Mouse (Mus musculus): ENCODE measurements around the gene Sema6d.

Gene Sema6d

GRCm38 (mm10) chr2:124527641-124528040 lies 437.9 kb downstream of the Sema6d start:
- DNase-seq (ENCODE audit: extremely low read depth, insufficient read length, low spot score): no peak

DNA sequence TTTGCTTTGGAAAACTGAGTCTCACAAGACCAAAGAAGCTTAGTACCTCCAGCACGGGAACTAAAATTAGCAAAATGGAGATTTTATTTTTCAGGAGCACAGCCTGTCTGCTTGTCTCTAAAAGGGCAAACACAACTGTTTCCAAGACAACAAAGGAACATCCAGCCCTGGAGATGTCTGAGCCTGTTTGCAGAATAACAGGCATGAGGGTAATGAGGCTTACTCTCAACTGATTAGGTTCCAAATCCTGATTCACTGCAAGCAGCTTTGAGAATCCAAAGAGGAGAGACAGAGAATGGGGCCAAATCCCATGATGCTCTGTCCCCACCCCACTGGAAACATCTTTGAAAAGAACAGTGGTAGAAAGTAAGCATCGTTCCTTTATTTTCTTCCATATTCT lies 440.7 kb downstream of the Sema6d start:
- DNase-seq (ENCODE audit: extremely low read depth, insufficient read length, low spot score): no peak

- no peak for DNase-seq (ENCODE audit: extremely low read depth, insufficient read length, low spot score)
These were observed 441.3 kb downstream of the Sema6d start for GRCm38 (mm10) chr2:124531062-124531461.

- no peak for DNase-seq (ENCODE audit: extremely low read depth, insufficient read length, low spot score)
These were observed 443.1 kb downstream of the Sema6d start for GRCm38 (mm10) chr2:124532906-124533305.

DNA sequence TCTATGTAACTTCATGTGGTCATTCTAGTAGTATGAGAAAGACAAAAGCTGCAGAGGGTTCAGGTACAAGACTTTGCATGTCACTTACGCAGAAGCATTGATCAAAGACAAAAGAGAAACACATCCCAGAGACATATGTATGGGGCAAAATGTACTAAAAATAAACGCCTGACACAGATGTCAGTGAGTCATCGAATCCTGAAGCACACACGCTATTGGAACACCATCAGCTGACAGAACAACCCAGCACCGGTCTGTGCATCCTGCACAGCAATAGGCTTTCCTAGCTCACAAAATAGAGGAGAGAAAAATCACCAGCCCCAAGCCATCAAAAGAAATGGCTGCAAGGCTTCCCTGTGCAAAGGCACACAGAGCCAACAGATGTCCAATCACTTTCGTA lies 443.8 kb downstream of the Sema6d start:
- no peak for DNase-seq (ENCODE audit: extremely low read depth, insufficient read length, low spot score)

DNA sequence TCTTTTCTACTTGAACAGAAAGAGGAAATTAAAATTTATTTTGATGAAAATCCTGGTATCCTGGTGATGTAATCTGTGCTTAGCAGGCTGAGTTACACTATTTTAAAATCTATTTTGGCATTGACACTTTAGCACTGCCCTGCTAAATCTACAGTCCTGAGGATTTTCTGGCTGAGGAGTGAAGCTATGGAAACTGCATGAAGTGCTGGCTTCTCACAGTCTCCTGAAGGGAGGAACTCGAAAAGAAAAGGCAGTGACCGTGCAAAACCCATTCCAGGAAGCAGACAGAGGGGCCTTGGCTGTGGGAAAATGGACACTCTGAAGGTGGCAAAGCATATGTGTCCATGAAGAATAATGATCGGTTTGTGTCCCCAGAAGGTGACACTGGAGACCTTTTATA lies 460.5 kb downstream of the Sema6d start:
- DNase-seq (ENCODE audit: extremely low read depth, insufficient read length, low spot score): no peak

DNA sequence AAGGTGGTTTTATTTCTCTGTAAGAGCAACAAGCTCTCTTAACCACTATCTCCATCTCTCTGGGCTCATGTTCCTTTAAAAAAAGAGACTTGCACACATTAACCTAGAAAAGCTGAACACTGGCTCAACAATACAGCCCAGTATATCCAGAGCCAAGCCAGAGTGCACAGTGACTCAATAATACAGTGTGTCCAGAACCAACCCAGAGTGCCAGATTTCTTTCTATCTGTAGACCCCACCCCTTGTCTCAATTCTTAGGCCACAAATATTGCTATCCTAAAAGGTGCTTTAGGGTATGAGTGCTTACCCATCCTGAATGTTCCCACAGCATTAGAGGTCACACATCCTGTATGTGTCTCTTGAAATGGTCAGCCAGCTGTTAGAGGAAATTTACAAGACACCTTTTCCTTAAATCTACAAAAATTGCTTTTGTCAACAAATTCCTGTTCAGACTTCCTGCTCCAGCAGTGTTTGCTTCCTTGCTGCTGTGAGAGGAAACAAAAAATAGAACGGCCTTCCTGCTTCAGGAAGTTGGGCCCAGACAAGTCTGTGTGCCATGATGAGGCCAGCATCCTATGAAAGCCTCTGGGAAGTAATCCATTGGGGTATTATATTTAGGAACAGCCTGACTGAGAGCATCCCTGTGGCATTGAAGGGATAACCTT lies 465.1 kb downstream of the Sema6d start:
- no peak for DNase-seq (ENCODE audit: extremely low read depth, insufficient read length, low spot score)

DNA sequence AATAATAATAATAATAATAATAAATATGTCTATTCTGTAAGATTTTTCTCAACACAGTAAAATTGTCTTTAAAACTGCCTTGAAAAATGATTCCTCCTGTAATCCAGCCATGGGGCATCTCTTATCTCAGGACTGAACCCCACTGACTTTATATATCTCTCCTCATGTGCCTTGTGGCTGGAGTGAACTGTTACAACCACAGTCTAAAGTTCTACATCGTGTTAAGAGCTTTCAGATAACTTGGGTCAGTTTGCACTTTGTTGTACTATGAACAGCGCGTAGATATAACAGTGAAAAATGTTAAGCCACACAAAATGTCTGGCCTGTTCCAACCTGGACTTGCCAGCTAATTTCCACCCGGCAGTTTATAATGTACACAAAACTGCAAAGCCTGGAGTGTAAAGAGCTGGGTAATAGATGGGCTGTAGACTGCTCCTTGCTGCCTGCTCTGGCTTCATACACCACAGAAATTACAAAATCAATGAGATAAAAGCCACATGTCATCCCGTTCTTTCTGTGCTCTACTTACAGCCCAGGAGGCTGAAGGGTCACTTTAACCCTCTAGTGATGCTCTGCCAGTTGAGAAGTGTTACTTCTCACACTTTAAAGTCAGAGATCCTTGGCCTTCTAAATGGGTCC lies 467.2 kb downstream of the Sema6d start:
- no peak for DNase-seq (ENCODE audit: extremely low read depth, insufficient read length, low spot score)

GRCm38 (mm10) chr2:124558021-124558420 lies 468.3 kb downstream of the Sema6d start:
- DNase-seq (ENCODE audit: extremely low read depth, insufficient read length, low spot score): no peak

GRCm38 (mm10) chr2:124561668-124562067 lies 471.9 kb downstream of the Sema6d start:
- DNase-seq (ENCODE audit: extremely low read depth, insufficient read length, low spot score): no peak

DNA sequence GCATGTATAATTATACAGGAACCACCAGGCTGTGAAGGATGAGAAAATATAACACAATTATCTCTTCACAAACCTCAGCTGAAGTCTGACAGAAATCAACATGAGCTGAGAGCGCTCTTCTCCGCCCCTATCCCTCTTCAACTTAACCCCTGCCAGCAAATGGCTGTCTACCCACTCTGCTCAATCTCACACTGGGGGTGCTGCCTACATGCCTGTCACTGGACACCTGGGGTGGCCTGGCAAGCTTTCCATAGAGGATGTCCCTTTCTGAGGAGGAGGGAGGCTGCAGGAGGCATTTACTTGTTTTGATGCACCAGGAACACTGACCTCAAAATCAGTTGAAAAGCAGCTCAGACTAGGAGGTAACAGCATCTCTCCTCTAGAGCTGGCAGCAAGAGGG lies 472.3 kb downstream of the Sema6d start:
- DNase-seq (ENCODE audit: extremely low read depth, insufficient read length, low spot score): no peak

DNA sequence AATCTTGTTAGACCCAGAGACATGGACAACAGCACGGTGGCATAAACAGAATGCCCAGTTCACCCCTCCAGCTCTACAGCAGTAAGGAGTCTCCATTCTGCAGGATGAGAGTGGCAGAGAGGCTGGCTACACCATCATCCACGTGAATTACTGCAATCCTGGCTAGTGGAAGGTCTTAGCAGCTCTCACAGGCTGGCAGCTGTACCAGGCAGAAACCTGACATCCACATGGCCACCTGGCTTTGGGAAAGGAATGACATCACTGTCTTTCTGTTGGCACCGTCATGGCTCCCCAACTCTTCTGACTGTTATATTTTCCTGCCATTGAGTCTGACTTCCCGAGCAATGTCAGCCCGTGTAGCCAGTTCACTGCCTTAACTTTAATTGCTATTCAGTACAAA lies 474.0 kb downstream of the Sema6d start:
- DNase-seq (ENCODE audit: extremely low read depth, insufficient read length, low spot score): no peak

- no peak for DNase-seq (ENCODE audit: extremely low read depth, insufficient read length, low spot score)
These were observed 484.0 kb downstream of the Sema6d start for GRCm38 (mm10) chr2:124573734-124574133.

GRCm38 (mm10) chr2:124576053-124576452 lies 486.3 kb downstream of the Sema6d start:
- no peak for DNase-seq (ENCODE audit: extremely low read depth, insufficient read length, low spot score)

DNA sequence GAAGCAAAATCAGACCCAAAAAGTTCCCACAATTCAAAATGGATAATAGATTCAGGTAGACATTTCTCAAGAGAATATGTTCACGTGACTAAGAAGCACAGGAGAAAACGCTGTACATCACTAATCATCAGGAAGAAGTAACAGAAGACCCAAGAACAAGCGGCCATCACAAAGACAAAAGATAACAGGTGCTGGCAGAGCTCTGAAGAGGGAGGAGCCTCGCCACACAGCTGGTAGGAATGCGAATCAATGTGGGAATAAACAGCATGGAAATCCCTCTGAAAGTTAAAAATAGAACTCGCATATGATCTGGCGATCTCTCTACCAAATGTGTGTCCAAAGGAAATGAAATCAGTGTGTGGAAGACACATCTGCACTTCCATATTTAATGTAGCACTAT lies 493.8 kb downstream of the Sema6d start:
- DNase-seq (ENCODE audit: extremely low read depth, insufficient read length, low spot score): no peak

- DNase-seq (ENCODE audit: extremely low read depth, insufficient read length, low spot score): no peak
These were observed 503.0 kb downstream of the Sema6d start for GRCm38 (mm10) chr2:124592750-124593149.

DNA sequence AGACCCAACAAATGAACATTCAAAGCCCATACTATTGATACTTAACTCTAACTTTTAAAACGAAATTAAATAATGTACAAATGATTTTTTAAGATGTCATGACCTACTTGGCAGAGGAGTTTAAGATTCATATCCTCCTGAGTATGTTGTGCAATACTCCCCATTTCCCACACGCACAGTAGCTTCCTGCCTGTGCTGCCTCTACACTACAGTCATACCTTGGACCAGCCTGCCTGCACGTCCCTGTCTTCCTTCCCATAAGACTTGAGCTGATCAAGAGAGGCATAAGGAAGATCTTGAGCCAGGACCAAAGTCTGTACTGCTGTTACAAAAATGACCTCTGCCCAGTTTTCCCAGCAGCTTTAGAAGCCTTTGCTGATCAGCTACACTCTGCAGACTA lies 509.2 kb downstream of the Sema6d start:
- DNase-seq (ENCODE audit: extremely low read depth, insufficient read length, low spot score): no peak

DNA sequence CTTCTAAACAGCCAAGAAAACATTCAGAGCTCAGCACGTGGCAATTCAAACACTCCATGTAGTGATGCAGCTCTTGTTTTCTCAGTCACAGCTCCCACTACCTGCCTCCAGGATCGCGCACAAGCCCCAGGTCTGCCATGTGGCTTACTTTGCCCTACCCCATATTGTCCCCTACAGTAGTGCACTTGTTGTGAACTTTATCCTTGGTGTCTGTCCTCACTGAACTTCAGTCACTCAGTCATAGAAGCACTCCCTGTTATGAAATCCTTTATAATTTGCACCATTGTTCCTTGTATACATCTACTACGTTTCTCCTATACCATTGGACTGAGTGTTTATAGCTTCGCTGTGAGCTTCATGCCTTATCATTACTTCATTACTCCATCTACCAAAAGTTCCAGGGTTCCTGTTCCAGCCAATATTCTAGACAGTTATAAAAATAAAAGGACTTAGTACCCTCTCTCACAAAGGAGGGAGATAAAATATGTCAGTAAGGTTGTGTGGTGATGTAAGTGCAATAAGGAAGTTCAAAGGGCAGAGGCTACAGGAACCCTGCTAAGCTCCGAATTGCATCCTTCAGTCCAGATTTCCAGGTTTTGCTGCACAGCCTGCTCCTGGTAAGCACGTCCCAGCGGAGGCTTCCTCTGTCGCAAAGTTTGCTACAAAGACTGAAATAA lies 512.1 kb downstream of the Sema6d start:
- no peak for DNase-seq (ENCODE audit: extremely low read depth, insufficient read length, low spot score)

DNA sequence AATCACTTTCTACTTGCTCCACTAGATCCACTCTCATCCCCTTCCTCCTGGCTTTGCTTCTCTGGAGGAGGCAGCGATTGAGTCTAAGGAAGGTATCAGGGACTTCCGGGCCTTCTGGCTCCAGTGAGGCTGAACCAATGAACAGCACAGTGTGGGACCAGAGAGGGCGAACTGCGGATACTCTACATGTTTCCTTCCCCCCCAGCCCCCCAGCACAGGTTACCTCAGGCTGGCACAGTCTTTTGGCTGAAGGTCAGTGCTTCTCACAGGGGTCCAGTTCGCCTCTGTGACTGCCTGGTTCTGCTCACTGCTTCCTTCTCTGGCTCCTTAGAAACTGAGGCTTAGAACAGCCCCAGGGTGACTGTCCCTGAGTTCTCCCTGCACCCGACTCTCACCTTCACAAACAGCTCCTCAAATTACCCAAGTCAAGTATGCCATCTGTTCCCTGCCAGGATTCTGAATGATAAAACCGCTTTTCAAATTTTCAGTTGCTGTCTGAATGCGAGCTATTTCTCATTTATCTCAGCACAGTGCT lies 512.7 kb downstream of the Sema6d start:
- no peak for DNase-seq (ENCODE audit: extremely low read depth, insufficient read length, low spot score)

DNA sequence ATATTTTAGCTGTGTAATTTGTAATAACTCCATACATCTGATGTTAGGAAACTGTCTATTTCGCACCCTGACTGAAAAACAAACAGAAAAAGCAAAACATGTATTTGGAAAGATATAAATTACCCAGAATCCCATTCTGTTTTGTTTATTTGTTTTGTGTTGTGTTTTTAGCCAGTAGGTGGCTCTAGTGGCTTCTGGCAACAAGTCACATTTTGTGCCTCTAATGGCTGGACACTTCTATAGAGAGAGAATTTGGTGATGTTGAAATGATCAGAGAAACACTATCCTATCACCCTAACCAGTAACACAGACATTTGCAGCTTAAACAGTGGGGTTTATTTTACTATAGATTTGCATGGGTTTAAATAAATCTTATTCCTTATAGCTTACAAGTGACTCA lies 515.6 kb downstream of the Sema6d start:
- DNase-seq (ENCODE audit: extremely low read depth, insufficient read length, low spot score): no peak

DNA sequence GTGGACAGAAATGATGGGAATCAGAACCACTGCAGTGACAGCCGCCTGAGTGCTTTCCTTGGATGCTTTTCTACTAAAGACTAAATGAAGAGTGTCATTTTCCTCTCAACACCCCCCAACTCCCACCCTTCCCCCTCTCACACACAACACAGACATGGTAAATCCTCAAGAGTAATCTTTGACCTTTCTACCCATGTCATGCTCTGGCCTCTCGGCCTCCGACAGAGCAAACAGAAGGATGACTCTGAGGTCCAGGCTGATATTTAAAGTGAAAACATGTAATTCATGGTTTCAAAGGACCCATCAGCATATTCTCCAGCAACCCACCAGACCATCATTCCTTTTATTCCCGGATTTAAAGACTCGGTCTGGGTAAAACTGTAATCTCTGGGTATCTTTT lies 518.2 kb downstream of the Sema6d start:
- DNase-seq (ENCODE audit: extremely low read depth, insufficient read length, low spot score): no peak

DNA sequence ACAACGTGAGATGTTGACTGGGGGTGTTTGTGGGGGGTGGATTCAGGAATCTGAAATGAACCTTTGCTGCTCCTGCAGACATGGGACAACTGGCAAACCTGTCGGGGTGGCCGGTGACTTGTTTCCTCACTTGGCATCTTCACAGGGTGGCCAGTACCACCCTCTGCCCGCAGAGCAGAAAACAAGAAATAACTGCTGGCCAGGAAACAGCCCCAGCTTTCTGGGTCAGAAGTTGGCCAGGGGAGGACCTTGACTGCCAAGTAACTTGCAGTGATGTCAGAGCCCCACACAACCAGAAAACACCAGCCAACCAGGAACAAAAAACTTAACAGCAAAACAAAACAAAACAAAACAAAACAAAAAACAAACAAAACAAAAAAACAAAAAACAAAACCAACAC lies 518.8 kb downstream of the Sema6d start:
- DNase-seq (ENCODE audit: extremely low read depth, insufficient read length, low spot score): peak; percentile 6

Measured in 3134 (cell line).